Mouse (Mus musculus) C2C12 (cell line): ENCODE measurements at regions not wholly inside any gene's neighbourhood (a gene's known extent, or its start where the extent isn't known, plus 50 kb on each side); places are given as distances from the start of the nearest gene placed in this dataset.

Experiments used
- CEBPB ChIP-seq: IDR thresholded peaks from one replicate; pipeline ENCODE4 v1.6.1; 2011; ENCODE audit warnings: low read depth, mild to moderate bottlenecking, control low read depth, moderate library complexity
- CTCF ChIP-seq: IDR thresholded peaks from one replicate; pipeline ENCODE4 v1.5.1; 2011; ENCODE audit not compliant: control insufficient read depth, insufficient read depth, insufficient read length
- FOSL1 ChIP-seq: IDR thresholded peaks from one replicate; pipeline ENCODE4 v1.8.0; 2011; ENCODE audit warnings: mild to moderate bottlenecking, low read length; ENCODE audit not compliant: poor library complexity, insufficient read depth, severe bottlenecking
- MAX ChIP-seq: IDR thresholded peaks from one replicate; pipeline ENCODE4 v1.6.1; 2011; ENCODE audit warnings: mild to moderate bottlenecking, control low read depth
- MYOG ChIP-seq: IDR thresholded peaks from one replicate; pipeline ENCODE4 v1.6.1; 2011; ENCODE audit not compliant: control insufficient read depth, insufficient read length; ENCODE audit errors: extremely low read depth
- USF1 ChIP-seq: IDR thresholded peaks from one replicate; pipeline ENCODE4 v1.6.1; 2011; ENCODE audit warnings: low read depth, mild to moderate bottlenecking, control low read depth, moderate library complexity

DNA sequence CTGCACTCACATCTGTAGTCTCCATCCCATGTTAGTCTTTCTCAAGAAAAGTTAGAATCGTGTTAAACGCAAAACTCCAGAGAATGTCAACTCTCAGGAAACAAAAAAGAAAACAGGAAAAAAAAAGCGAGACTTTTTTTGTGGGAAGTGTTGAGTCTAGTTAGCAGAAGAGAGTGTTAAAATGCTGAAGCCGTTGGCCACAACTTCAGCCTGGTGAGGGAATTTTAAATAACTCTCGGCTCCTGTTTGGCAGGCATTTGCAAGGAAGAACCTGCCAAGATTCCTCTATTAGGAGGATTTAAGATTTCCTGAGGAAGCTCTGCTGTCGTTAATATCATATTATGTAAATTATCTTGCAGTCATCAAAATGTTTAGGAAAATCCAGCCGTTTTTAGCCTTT lies 224.9 kb upstream of the Fam98a start:
- no peak for TF ChIP-seq CTCF
- no peak for TF ChIP-seq CEBPB
- no peak for TF ChIP-seq MAX
- no peak for TF ChIP-seq USF1
- no peak for TF ChIP-seq FOSL1
- no peak for TF ChIP-seq MYOG
